Mouse (Mus musculus) G1E (cell line): ENCODE measurements around the gene Tctn3. TPM values are rescaled to one million over a fixed set of nuclear protein-coding genes. Genes with fewer than 3 reads are reported as not detected.

Experiments used
- ATAC-seq: 2 replicates; pipeline ENCODE4 v1.8.0; 2016; ENCODE audit warnings: mild to moderate bottlenecking; ENCODE audit not compliant: insufficient number of reproducible peaks, poor library complexity, low FRiP score, severe bottlenecking; ENCODE audit errors: extremely low read depth
- DNase-seq: peaks from one replicate; pipeline ENCODE4 v3.0.0; 2012; ENCODE audit warnings: low spot score
- H3K27me3 ChIP-seq: 2 replicates; pipeline ENCODE4 v1.6.1; 2012; ENCODE audit warnings: mild to moderate bottlenecking, low read length, inconsistent platforms; ENCODE audit not compliant: insufficient read depth
- H3K36me3 ChIP-seq: replicated peaks from 2 replicates; pipeline ENCODE3; 2012; ENCODE audit warnings: mild to moderate bottlenecking, inconsistent platforms
- H3K4me1 ChIP-seq: 2 replicates; pipeline ENCODE4 v1.6.1; 2012; ENCODE audit warnings: low read depth, low read length, inconsistent platforms, mixed read lengths; ENCODE audit not compliant: insufficient read depth
- H3K4me3 ChIP-seq: 2 replicates; pipeline ENCODE4 v1.5.1; 2012; ENCODE audit warnings: low read depth, mild to moderate bottlenecking, inconsistent platforms, low read length, moderate library complexity, mixed read lengths
- H3K9me3 ChIP-seq: replicated peaks from 2 replicates; pipeline ENCODE4 v1.6.1; 2012; ENCODE audit warnings: inconsistent platforms
- CTCF ChIP-seq: IDR thresholded peaks from 2 replicates; pipeline ENCODE4 v1.5.1; 2012; ENCODE audit warnings: low read depth, low read length, inconsistent platforms, mixed read lengths
- GATA1 ChIP-seq: IDR thresholded peaks from 2 replicates; pipeline ENCODE4 v1.6.1; 2012; ENCODE audit warnings: borderline replicate concordance, low read length, inconsistent platforms, mixed read lengths
- GATA2 ChIP-seq: IDR thresholded peaks from 2 replicates; pipeline ENCODE4 v1.6.1; 2012; ENCODE audit warnings: low read depth, low read length, inconsistent platforms, borderline replicate concordance
- POLR2AphosphoS5 ChIP-seq: IDR thresholded peaks from 2 replicates; pipeline ENCODE4 v1.6.1; 2012; ENCODE audit warnings: low read depth, low read length, inconsistent platforms; ENCODE audit not compliant: insufficient replicate concordance
- TAL1 ChIP-seq: conservative IDR thresholded peaks from 2 replicates; pipeline ENCODE4 v1.6.1; 2012; ENCODE audit warnings: low read depth, low read length, inconsistent platforms, mixed read lengths
- polyA plus RNA-seq: library from polyadenylated mRNA; stranded (reverse); fragments of >175 nt; gene quantifications from 2 replicates; pipeline ENCODE4 v1.2.3, GENCODE M21; 2012
- total RNA-seq, 2 experiments: library from RNA; stranded (forward) in 1 of 2; stranded (reverse) in 1 of 2; fragments of 200-1000 nt in 1 of 2; fragments of >200 nt in 1 of 2; fragmentation: Nextera tagmentation in 1 of 2; gene quantifications; 2 replicates each; pipeline ENCODE4 v1.2.3; 2014 to 2017

Tctn3 gene
- total and polyA plus RNA-seq, 3 experiments = 7.3 to 16.4 (median 15.3) TPM

GRCm38 (mm10) chr19:40548386-40548785 is 63.6 kb downstream of the Tctn3 start:
- Histone ChIP-seq H3K27me3 (no peaks in the 10 kb centered on the region), H3K4me1 (peaks cover 8% of the 10 kb centered on the region; the same call in 1 of the 2 replicates), H3K9me3 (no peaks in the 10 kb centered on the region), H3K4me3 (no peak overlapping the region), H3K36me3 (peaks cover 47% of the 10 kb centered on the region)
- TF ChIP-seq GATA2 (no peak), GATA1 (no peak), TAL1 (no peak), POLR2AphosphoS5 (no peak), CTCF (no peak)
- DNase-seq (no peak), ATAC-seq (no peak)

Other genes with a start within 250 kb of the Tctn3 start
- 50.6 and 64.2 TPM in 2 replicates for gene Sorbs1, start 98.5 kb downstream of the Tctn3 start, total RNA-seq (2014; fragmentation: Nextera tagmentation)
- 12.6 and 19.2 TPM in 2 replicates for gene Sorbs1, start 98.5 kb downstream of the Tctn3 start, total RNA-seq (2017)
- 7.4 and 9.2 TPM in 2 replicates for gene Sorbs1, start 98.5 kb downstream of the Tctn3 start, polyA plus RNA-seq
- 104 and 111 TPM in 2 replicates for gene Aldh18a1, start 23.8 kb downstream of the Tctn3 start, total RNA-seq (2014; fragmentation: Nextera tagmentation)
- 41.1 and 43.7 TPM in 2 replicates for gene Aldh18a1, start 23.8 kb downstream of the Tctn3 start, total RNA-seq (2017)
- 15.4 and 24.9 TPM in 2 replicates for gene Aldh18a1, start 23.8 kb downstream of the Tctn3 start, polyA plus RNA-seq
- not detected in 2 replicates for gene Entpd1, start 133 bp upstream of the Tctn3 start, total RNA-seq (2014; fragmentation: Nextera tagmentation)
- 0.33 and 0.70 TPM in 2 replicates for gene Entpd1, start 133 bp upstream of the Tctn3 start, total RNA-seq (2017)
- not detected in 2 replicates for gene Entpd1, start 133 bp upstream of the Tctn3 start, polyA plus RNA-seq
- gene Cc2d2b, start 136.5 kb upstream of the Tctn3 start, total RNA-seq (2014; fragmentation: Nextera tagmentation) = 6.1 and 10.8 TPM in 2 replicates
- 3.3 and 3.4 TPM in 2 replicates for gene Cc2d2b, start 136.5 kb upstream of the Tctn3 start, total RNA-seq (2017)
- 0.01 and 0.27 TPM in 2 replicates for gene Cc2d2b, start 136.5 kb upstream of the Tctn3 start, polyA plus RNA-seq
- 9.5 and 15.0 TPM in 2 replicates for gene Ccnj, start 219.0 kb upstream of the Tctn3 start, total RNA-seq (2014; fragmentation: Nextera tagmentation)
- 13.6 and 14.7 TPM in 2 replicates for gene Ccnj, start 219.0 kb upstream of the Tctn3 start, total RNA-seq (2017)
- 3.4 and 4.1 TPM in 2 replicates for gene Ccnj, start 219.0 kb upstream of the Tctn3 start, polyA plus RNA-seq